Comparison of ENCODE assay signal across 9 mouse cellular contexts in the genomic region with DNA sequence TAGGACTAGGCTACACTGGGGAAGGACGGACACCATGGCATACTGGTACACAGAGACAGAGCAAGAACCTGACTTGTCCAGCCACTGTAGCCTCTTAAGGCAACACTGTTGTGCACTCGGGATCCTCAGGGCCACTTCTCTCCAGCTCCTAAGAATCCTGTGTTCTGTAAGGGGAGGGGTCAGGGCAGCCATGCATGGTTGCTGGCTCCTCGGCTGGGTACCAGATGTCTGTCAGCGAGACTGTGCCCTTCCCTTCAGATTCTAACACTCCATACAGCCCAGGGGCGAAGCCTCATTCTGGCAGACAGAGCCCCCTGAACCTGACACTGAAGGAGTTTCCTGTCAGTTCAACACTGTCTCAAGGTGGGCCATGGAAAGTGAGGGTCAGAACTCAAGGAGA.
DNase-seq lines count a peak whose midpoint lies in the region; ATAC-seq and TF ChIP-seq lines count a peak whose summit lies in the region.
"Had no signal": no experiment of that assay in that cellular context is flagged by ENCODE, and none has a peak within 500 bp of the region (broad histone marks: within the 10 kb centered on the region; RNA-seq: fewer than 3 reads in every experiment).

No protein-coding gene starts in this region.

- no peak for ATAC-seq in kidney, postnatal 0 days (replicated peaks; ENCODE audit: low FRiP score, low read depth)
- ATAC-seq in forebrain, embryonic 13.5 days = no peak
- 0 out of 2 replicates have a peak, but pooled peaks have one; percentile 3 for ATAC-seq in hindbrain, embryonic 15.5 days (ENCODE audit: low FRiP score, low read depth)
- ATAC-seq in neural tube, embryonic 14.5 days (ENCODE audit: low read depth) = no peak

- no peak overlapping the region; the same call in 1 of the 2 replicates for H3K4me2 ChIP-seq in kidney, postnatal 0 days (ENCODE audit: low read length)
- no peak overlapping the region for H3K4me2 ChIP-seq in forebrain, embryonic 13.5 days
- H3K4me2 ChIP-seq in hindbrain, embryonic 15.5 days = no peak overlapping the region
- H3K4me2 ChIP-seq in neural tube, embryonic 14.5 days (ENCODE audit: low read depth, low read length) = no peak overlapping the region

- peak; percentile 51 for DNase-seq in kidney, postnatal 0 days (ENCODE audit: low spot score)
- no peak for DNase-seq in kidney, postnatal 10 days
- no peak for DNase-seq in frontal cortex, postnatal 25 days (ENCODE audit: low spot score in 2 of 2)
- no peak for DNase-seq in urinary bladder, postnatal 4 days (ENCODE audit: low spot score in 2 of 2)
- DNase-seq: right cerebral cortex, postnatal 14 days had no signal

- no peak overlapping the region for H3K9ac ChIP-seq in kidney, postnatal 0 days (ENCODE audit: low read depth, low read length)
- H3K9ac ChIP-seq in forebrain, embryonic 13.5 days = no peak overlapping the region
- H3K9ac ChIP-seq in hindbrain, embryonic 15.5 days = 0 out of 2 replicates have a peak overlapping the region, but pooled peaks have one; percentile 13
- no peak overlapping the region; the same call in 1 of the 2 replicates for H3K9ac ChIP-seq in neural tube, embryonic 14.5 days (replicated peaks; ENCODE audit: low read depth, low read length)
- H3K9ac ChIP-seq: liver, embryonic 14.5 days had no signal

- peaks cover 35% of the 10 kb centered on the region for H3K4me1 ChIP-seq in kidney, postnatal 0 days (replicated peaks; ENCODE audit: insufficient read depth, low read length)
- H3K4me1 ChIP-seq in forebrain, embryonic 13.5 days = peaks cover 27% of the 10 kb centered on the region
- H3K4me1 ChIP-seq in hindbrain, embryonic 15.5 days (replicated peaks) = peaks cover 59% of the 10 kb centered on the region
- peaks cover 32% of the 10 kb centered on the region for H3K4me1 ChIP-seq in neural tube, embryonic 14.5 days (ENCODE audit: control insufficient read depth, insufficient read depth, low read length)

- no peak overlapping the region for H3K27ac ChIP-seq in kidney, postnatal 0 days
- H3K27ac ChIP-seq in forebrain, embryonic 13.5 days = peak overlapping the region; percentile 49
- peak overlapping the region; percentile 82 for H3K27ac ChIP-seq in hindbrain, embryonic 15.5 days (replicated peaks)
- H3K27ac ChIP-seq in neural tube, embryonic 14.5 days (ENCODE audit: low read depth, low read length) = peak overlapping the region; percentile 52
- H3K27ac ChIP-seq: liver, embryonic 14.5 days had no signal

- H3K27me3 ChIP-seq in kidney, postnatal 0 days (ENCODE audit: insufficient read depth, low read length) = no peaks in the 10 kb centered on the region
- H3K27me3 ChIP-seq in forebrain, embryonic 13.5 days = no peaks in the 10 kb centered on the region
- no peaks in the 10 kb centered on the region for H3K27me3 ChIP-seq in hindbrain, embryonic 15.5 days
- no peaks in the 10 kb centered on the region for H3K27me3 ChIP-seq in neural tube, embryonic 14.5 days (ENCODE audit: control insufficient read depth, insufficient read depth, low read length)

- no peak for TF ChIP-seq CTCF in kidney, postnatal 0 days (IDR thresholded peaks at IDR 0.05; ENCODE audit: low read depth)

- H3K4me3 ChIP-seq in kidney, postnatal 0 days (replicated peaks; ENCODE audit: low read depth, low read length) = no peak overlapping the region
- no peak overlapping the region for H3K4me3 ChIP-seq in forebrain, embryonic 13.5 days
- no peak overlapping the region for H3K4me3 ChIP-seq in hindbrain, embryonic 15.5 days
- no peak overlapping the region for H3K4me3 ChIP-seq in neural tube, embryonic 14.5 days (ENCODE audit: low read depth, low read length)

- no peaks in the 10 kb centered on the region for H3K9me3 ChIP-seq in kidney, postnatal 0 days (replicated peaks; ENCODE audit: low read length)
- H3K9me3 ChIP-seq in forebrain, embryonic 13.5 days (replicated peaks) = no peaks in the 10 kb centered on the region
- no peaks in the 10 kb centered on the region for H3K9me3 ChIP-seq in hindbrain, embryonic 15.5 days
- no peaks in the 10 kb centered on the region for H3K9me3 ChIP-seq in neural tube, embryonic 14.5 days (ENCODE audit: control insufficient read depth, low read length)

- peaks cover 32% of the 10 kb centered on the region for H3K36me3 ChIP-seq in kidney, postnatal 0 days (ENCODE audit: insufficient read depth, low read length)
- peaks cover 71% of the 10 kb centered on the region for H3K36me3 ChIP-seq in forebrain, embryonic 13.5 days (ENCODE audit: poor library complexity, severe bottlenecking)
- peaks cover 24% of the 10 kb centered on the region for H3K36me3 ChIP-seq in hindbrain, embryonic 15.5 days
- H3K36me3 ChIP-seq in neural tube, embryonic 14.5 days (ENCODE audit: control insufficient read depth, insufficient read depth, low read length) = peaks cover 19% of the 10 kb centered on the region; the same call in 1 of the 2 replicates

- WGBS in kidney, postnatal 0 days = 37% methylated on average over 5 of the region's 5 CpGs
- 67% methylated on average over 5 of the region's 5 CpGs for WGBS in forebrain, embryonic 13.5 days
- 42% methylated on average over 5 of the region's 5 CpGs for WGBS in hindbrain, embryonic 15.5 days
- 36% methylated on average over 5 of the region's 5 CpGs for WGBS in neural tube, embryonic 14.5 days
